Mouse (Mus musculus): ENCODE measurements around the gene Tent5c. TPM values are rescaled to one million over a fixed set of nuclear protein-coding genes. Genes with fewer than 3 reads are reported as not detected.

Gene Tent5c
- polyA plus RNA-seq, 1 experiment from 2014 or later, result 11.5 TPM

DNA sequence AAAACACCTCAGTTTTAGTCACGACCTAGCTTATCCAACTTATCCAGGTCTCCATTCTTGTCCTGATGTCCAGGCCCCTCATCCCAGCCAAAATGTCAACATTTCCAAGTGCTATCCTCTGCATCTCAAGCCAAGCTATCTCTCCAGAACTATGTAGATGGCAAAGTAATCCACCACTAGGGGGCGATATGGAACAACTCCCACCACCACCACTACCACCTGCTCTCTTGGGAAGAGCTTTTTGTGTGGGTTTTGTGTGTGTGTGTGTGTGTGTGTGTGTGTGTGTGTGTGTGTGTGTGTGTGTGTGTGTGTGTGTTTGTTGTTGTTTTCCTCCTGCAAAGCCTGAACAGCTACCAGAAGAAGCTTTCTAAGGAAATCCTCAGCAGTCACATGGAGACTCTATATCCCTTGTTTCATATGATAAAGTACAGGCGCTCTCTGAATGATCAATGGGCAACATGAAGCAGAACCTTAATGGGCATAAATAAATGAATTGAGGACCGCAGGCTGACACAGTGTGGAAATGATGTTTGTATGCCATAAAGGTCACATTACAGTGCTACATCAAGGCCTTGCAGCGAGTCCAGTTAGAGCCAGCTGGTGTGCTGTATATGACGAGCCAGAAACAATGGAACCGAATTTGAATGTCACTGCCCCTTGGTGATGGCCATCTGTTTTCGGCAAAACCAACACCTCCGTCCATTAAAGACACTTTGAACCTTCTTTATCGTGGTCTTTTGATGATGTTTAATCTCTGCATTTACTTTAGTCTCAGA is 66.5 kb downstream of the Tent5c start:
- TF ChIP-seq CTCF (IDR thresholded peaks at IDR 0.05), result peak; percentile 85
- no peak for TF ChIP-seq EP300 (IDR thresholded peaks at IDR 0.05)

DNA sequence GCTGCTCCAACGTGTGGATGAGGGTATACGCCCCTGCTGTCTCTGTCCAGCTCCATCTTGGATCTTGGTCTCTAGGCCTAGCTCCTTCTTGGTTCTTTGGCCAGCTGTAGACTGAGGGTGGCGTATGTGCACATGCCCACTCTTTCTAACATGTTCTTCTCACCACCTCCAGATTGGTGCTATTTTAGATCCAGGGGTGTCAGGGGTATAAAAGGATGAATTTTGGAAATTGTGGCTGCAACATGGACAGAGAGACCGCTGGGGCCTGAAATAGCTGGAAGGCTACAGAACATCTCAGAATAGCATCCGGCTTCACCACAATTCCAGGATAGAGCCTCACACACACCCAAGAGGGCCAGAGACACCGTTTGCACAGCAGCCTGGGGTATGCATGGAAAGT is 67.8 kb downstream of the Tent5c start:
- H3K36me3 ChIP-seq (ENCODE audit: insufficient read depth, low read length), result no peaks in the 10 kb centered on the region
- 75% methylated on average over 6 of the region's 6 CpGs for WGBS
- no peak overlapping the region for H3K27ac ChIP-seq (ENCODE audit: low read length)
- H3K4me2 ChIP-seq (replicated peaks; ENCODE audit: low read depth, low read length), result no peak overlapping the region
- no peaks in the 10 kb centered on the region for H3K27me3 ChIP-seq (replicated peaks; ENCODE audit: insufficient read depth, low read length)
- no peak for ATAC-seq
- DNase-seq (ENCODE audit: low spot score), result no peak
- TF ChIP-seq EP300 (IDR thresholded peaks at IDR 0.05) (no peak), CTCF (IDR thresholded peaks at IDR 0.05) (no peak)
- no peak overlapping the region for H3K9ac ChIP-seq (replicated peaks; ENCODE audit: low read depth)
- no peak overlapping the region for H3K4me3 ChIP-seq (ENCODE audit: low read depth, low read length)
- no peaks in the 10 kb centered on the region for H3K4me1 ChIP-seq (ENCODE audit: insufficient read depth, low read depth, low read length)
- H3K9me3 ChIP-seq (ENCODE audit: low read length), result no peaks in the 10 kb centered on the region

More for the DNA sequence above, 66.5 kb downstream of the Tent5c start:
- ATAC-seq, result peak; percentile 57; the same call in 1 of the 2 replicates
- Histone ChIP-seq H3K9me3 (ENCODE audit: low read length) (no peaks in the 10 kb centered on the region), H3K4me2 (replicated peaks; ENCODE audit: low read depth, low read length) (no peak overlapping the region), H3K27ac (ENCODE audit: low read length) (no peak overlapping the region), H3K4me1 (ENCODE audit: insufficient read depth, low read depth, low read length) (no peaks in the 10 kb centered on the region), H3K4me3 (ENCODE audit: low read depth, low read length) (no peak overlapping the region), H3K9ac (replicated peaks; ENCODE audit: low read depth) (no peak overlapping the region), H3K27me3 (replicated peaks; ENCODE audit: insufficient read depth, low read length) (no peaks in the 10 kb centered on the region), H3K36me3 (ENCODE audit: insufficient read depth, low read length) (no peaks in the 10 kb centered on the region)
- WGBS, result 69% methylated on average over 10 of the region's 10 CpGs
- DNase-seq (ENCODE audit: low spot score), result peak; percentile 67

- Histone ChIP-seq H3K9ac (replicated peaks; ENCODE audit: low read depth) (no peak overlapping the region), H3K27me3 (replicated peaks; ENCODE audit: insufficient read depth, low read length) (no peaks in the 10 kb centered on the region), H3K27ac (ENCODE audit: low read length) (no peak overlapping the region), H3K4me2 (replicated peaks; ENCODE audit: low read depth, low read length) (no peak overlapping the region), H3K9me3 (ENCODE audit: low read length) (no peaks in the 10 kb centered on the region), H3K4me1 (ENCODE audit: insufficient read depth, low read depth, low read length) (no peaks in the 10 kb centered on the region), H3K36me3 (ENCODE audit: insufficient read depth, low read length) (no peaks in the 10 kb centered on the region), H3K4me3 (ENCODE audit: low read depth, low read length) (no peak overlapping the region)
- no peak for ATAC-seq
- 51% methylated on average over 5 of the region's 5 CpGs for WGBS
- no peak for TF ChIP-seq CTCF (IDR thresholded peaks at IDR 0.05)
- no peak for TF ChIP-seq EP300 (IDR thresholded peaks at IDR 0.05)
- no peak for DNase-seq (ENCODE audit: low spot score)
Measured at GRCm38 (mm10) chr3:100420691-100421056, 68.5 kb downstream of the Tent5c start.

DNA sequence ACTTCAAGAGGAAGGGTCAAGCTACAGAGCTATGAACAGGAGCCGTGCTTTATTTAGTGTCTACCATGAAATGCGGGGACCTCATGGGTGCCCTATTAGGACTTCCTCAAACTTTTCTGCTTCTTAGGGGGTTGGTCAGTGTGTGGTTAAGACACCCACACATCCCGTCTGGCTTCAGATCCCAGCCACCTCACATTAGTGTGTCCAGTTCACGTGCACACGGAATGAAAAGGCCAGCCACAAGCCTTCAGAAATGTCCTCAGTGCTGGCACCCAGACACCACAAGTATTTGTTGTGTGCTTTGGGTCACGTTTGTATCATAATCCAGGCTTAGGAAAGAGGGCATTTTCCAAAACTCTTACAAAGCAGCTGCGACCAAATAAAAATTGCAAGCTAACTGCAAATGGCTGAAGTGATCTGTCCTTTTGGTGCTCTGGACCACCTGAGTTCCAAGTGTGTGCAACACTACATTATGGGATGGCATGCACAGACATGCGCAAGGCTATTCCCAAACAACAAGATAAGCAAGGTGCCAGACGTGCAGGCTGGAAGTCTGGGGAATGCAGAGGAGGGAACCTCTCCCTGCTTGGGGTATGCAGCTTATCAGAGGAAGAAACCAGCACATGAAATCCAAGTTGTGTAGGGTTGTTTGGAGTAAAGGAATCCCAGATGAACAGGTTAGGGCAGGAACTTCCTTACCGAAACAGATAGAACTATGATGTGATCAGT is 69.0 kb downstream of the Tent5c start:
- no peak for ATAC-seq
- H3K4me2 ChIP-seq (replicated peaks; ENCODE audit: low read depth, low read length), result no peak overlapping the region
- TF ChIP-seq CTCF (IDR thresholded peaks at IDR 0.05), result no peak
- TF ChIP-seq EP300 (IDR thresholded peaks at IDR 0.05), result no peak
- H3K9ac ChIP-seq (replicated peaks; ENCODE audit: low read depth), result no peak overlapping the region
- H3K36me3 ChIP-seq (ENCODE audit: insufficient read depth, low read length), result no peaks in the 10 kb centered on the region
- H3K4me1 ChIP-seq (ENCODE audit: insufficient read depth, low read depth, low read length), result no peaks in the 10 kb centered on the region
- no peaks in the 10 kb centered on the region for H3K27me3 ChIP-seq (replicated peaks; ENCODE audit: insufficient read depth, low read length)
- DNase-seq (ENCODE audit: low spot score), result no peak
- 63% methylated on average over 10 of the region's 10 CpGs for WGBS
- H3K4me3 ChIP-seq (ENCODE audit: low read depth, low read length), result no peak overlapping the region
- H3K9me3 ChIP-seq (ENCODE audit: low read length), result no peaks in the 10 kb centered on the region
- no peak overlapping the region for H3K27ac ChIP-seq (ENCODE audit: low read length)

DNA sequence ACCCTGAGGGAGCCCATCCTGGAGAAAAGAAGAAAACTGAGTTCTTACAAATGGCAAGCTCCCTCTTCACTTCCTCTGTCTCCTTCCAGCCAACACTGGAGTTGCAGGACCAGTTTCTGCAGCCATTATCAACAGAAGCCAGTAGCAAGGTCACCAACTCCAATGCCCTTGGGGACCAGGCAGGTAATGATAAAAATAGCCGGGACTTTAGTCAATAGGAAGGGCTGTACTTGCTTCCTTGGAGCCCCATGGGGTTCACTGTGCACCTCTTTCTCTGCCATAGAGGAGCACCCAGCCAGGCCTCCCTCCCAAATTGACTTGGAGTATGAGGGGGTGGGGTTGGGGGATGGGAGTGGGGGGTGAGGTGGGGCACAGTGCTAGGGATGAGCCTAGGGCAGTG is 70.7 kb downstream of the Tent5c start:
- H3K27me3 ChIP-seq (replicated peaks; ENCODE audit: insufficient read depth, low read length), result no peaks in the 10 kb centered on the region
- 40% methylated on average over 1 of the region's 1 CpGs for WGBS
- TF ChIP-seq CTCF (IDR thresholded peaks at IDR 0.05) (no peak), EP300 (IDR thresholded peaks at IDR 0.05) (no peak)
- no peaks in the 10 kb centered on the region for H3K36me3 ChIP-seq (ENCODE audit: insufficient read depth, low read length)
- no peak overlapping the region for H3K4me2 ChIP-seq (replicated peaks; ENCODE audit: low read depth, low read length)
- no peaks in the 10 kb centered on the region for H3K4me1 ChIP-seq (ENCODE audit: insufficient read depth, low read depth, low read length)
- DNase-seq (ENCODE audit: low spot score) (no peak), ATAC-seq (no peak)
- H3K9me3 ChIP-seq (ENCODE audit: low read length), result no peaks in the 10 kb centered on the region
- no peak overlapping the region for H3K27ac ChIP-seq (ENCODE audit: low read length)
- H3K4me3 ChIP-seq (ENCODE audit: low read depth, low read length), result no peak overlapping the region
- no peak overlapping the region for H3K9ac ChIP-seq (replicated peaks; ENCODE audit: low read depth)

GRCm38 (mm10) chr3:100417772-100418311 is 71.3 kb downstream of the Tent5c start:
- no peaks in the 10 kb centered on the region for H3K27me3 ChIP-seq (replicated peaks; ENCODE audit: insufficient read depth, low read length)
- no peaks in the 10 kb centered on the region for H3K4me1 ChIP-seq (ENCODE audit: insufficient read depth, low read depth, low read length)
- no peaks in the 10 kb centered on the region for H3K36me3 ChIP-seq (ENCODE audit: insufficient read depth, low read length)
- WGBS, result 47% methylated on average over 10 of the region's 10 CpGs
- ATAC-seq, result no peak
- no peak for DNase-seq (ENCODE audit: low spot score)
- no peak for TF ChIP-seq CTCF (IDR thresholded peaks at IDR 0.05)
- no peak for TF ChIP-seq EP300 (IDR thresholded peaks at IDR 0.05)
- H3K4me2 ChIP-seq (replicated peaks; ENCODE audit: low read depth, low read length), result no peak overlapping the region
- no peaks in the 10 kb centered on the region for H3K9me3 ChIP-seq (ENCODE audit: low read length)
- no peak overlapping the region for H3K27ac ChIP-seq (ENCODE audit: low read length)
- H3K4me3 ChIP-seq (ENCODE audit: low read depth, low read length), result no peak overlapping the region
- no peak overlapping the region for H3K9ac ChIP-seq (replicated peaks; ENCODE audit: low read depth)
